Mouse (Mus musculus) spleen, adult 2 months (tissue): Measurements from ENCODE around the gene Tas2r134.

Source experiments
- CTCF ChIP-seq: fragments of 200-500 bp; IDR thresholded peaks from 2 replicates; pipeline ENCODE4 v1.5.1; 2011; ENCODE audit warnings: mild to moderate bottlenecking, inconsistent platforms; ENCODE audit not compliant: insufficient read depth, insufficient read length, insufficient replicate concordance; ENCODE audit errors: extremely low read depth
- POLR2A ChIP-seq: fragments of 200-500 bp; IDR thresholded peaks from 2 replicates; pipeline ENCODE4 v1.6.1; 2011; ENCODE audit warnings: low read depth, low read length, inconsistent platforms

GRCm38 (mm10) chr2:51626007-51626406, 1.3 kb upstream of the Tas2r134 start:
- no peak for TF ChIP-seq CTCF
- no peak for TF ChIP-seq POLR2A
